Mouse (Mus musculus) heart, embryonic 10.5 days (tissue): ENCODE measurements around the gene Gm20388. TPM values are rescaled to one million over a fixed set of nuclear protein-coding genes. Genes with fewer than 3 reads are reported as not detected.

Experiments used
- DNase-seq: peaks from one replicate; pipeline ENCODE4 v3.0.0-alpha.2; 2017; ENCODE audit warnings: low spot score
- H3K27ac ChIP-seq: fragments of 300-500 bp; sonication (generic); 2 replicates; pipeline ENCODE4 v1.5.1; 2016; ENCODE audit warnings: mild to moderate bottlenecking
- H3K27me3 ChIP-seq: fragments of 300-500 bp; sonication (generic); 2 replicates; pipeline ENCODE4 v1.6.1; 2016; ENCODE audit warnings: mild to moderate bottlenecking; ENCODE audit not compliant: poor library complexity, insufficient read depth, severe bottlenecking
- H3K36me3 ChIP-seq: fragments of 300-500 bp; sonication (generic); 2 replicates; pipeline ENCODE4 v1.6.1; 2016; ENCODE audit warnings: mild to moderate bottlenecking, moderate library complexity
- H3K4me1 ChIP-seq: fragments of 300-500 bp; sonication (generic); 2 replicates; pipeline ENCODE4 v1.6.1; 2016; ENCODE audit warnings: mild to moderate bottlenecking
- H3K4me3 ChIP-seq: fragments of 300-500 bp; sonication (generic); 2 replicates; pipeline ENCODE4 v1.5.1; 2016; ENCODE audit warnings: mild to moderate bottlenecking, moderate library complexity
- H3K9me3 ChIP-seq: fragments of 300-500 bp; sonication (generic); 2 replicates; pipeline ENCODE4 v1.6.1; 2016; ENCODE audit warnings: mild to moderate bottlenecking, moderate library complexity
- WGBS: fragments of 180-500 bp; shearing (Covaris S2); methylation state at CpG from one replicate; pipeline ENCODE4 v1.1.7; 2016; 5-methylcytosine and 5-hydroxymethylcytosine counted together
- polyA plus RNA-seq: library from polyadenylated mRNA; unstranded; fragments of >200 nt; fragmentation: Nextera tagmentation; extraction: Ambion mirVana; gene quantifications from 2 replicates; pipeline ENCODE4 v1.2.1, GENCODE M21; 2016

Gene Gm20388
- polyA plus RNA-seq, 1 experiment from 2014 or later: 4.5 TPM

DNA sequence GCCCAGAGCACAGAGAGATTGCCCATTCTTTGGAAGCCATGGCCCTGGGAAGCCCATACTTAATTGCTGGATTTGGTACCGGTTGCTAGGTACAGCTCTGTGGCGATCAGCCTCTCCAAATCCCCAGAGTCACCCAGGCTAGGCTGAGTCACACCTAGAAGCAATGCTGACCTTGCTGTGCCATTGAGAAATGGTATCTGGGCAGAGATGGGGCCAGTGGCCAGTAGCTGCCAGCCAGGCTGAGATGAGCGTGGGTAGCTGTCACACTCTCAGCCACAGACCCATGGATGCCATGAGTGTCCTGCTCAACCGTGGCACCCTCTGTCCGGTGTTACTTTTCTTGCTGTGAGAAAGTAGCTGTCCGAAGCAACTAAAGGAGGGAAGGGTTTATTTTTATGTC lies 2127.4 kb downstream of the Gm20388 start:
- Histone ChIP-seq H3K27ac (peak overlapping the region; percentile 42; the same call in 1 of the 2 replicates), H3K36me3 (no peaks in the 10 kb centered on the region), H3K27me3 (0 out of 2 replicates have a peak, but pooled peaks cover 8% of the 10 kb centered on the region), H3K4me3 (no peak overlapping the region), H3K9me3 (no peaks in the 10 kb centered on the region), H3K4me1 (peaks cover 80% of the 10 kb centered on the region)
- no peak for DNase-seq
- WGBS: 87% methylated on average over 6 of the region's 6 CpGs

DNA sequence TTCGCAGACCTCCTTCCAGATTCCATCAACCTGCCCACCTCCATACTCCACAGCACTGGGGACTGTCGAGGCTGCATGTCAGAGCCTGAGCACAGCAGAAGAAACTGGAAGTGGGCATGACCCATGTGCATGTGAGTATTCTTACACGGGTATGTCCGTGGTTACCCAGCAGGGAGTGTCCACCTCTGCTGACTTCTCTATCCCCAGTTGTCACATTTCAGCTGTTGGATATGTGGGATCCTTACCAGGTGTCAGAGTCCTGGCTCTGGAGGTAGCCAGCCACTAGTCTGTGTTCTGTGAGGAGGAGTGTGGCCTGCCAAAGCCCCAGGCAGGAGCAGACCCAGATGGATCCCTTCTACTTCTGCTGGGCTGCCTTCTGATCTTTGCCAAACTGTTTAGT lies 2128.8 kb downstream of the Gm20388 start:
- Histone ChIP-seq H3K4me1 (peaks cover 83% of the 10 kb centered on the region), H3K27ac (peak overlapping the region; percentile 24; the same call in 1 of the 2 replicates), H3K36me3 (no peaks in the 10 kb centered on the region), H3K27me3 (0 out of 2 replicates have a peak, but pooled peaks cover 8% of the 10 kb centered on the region), H3K4me3 (no peak overlapping the region), H3K9me3 (no peaks in the 10 kb centered on the region)
- 77% methylated on average over 4 of the region's 4 CpGs for WGBS
- DNase-seq: no peak

DNA sequence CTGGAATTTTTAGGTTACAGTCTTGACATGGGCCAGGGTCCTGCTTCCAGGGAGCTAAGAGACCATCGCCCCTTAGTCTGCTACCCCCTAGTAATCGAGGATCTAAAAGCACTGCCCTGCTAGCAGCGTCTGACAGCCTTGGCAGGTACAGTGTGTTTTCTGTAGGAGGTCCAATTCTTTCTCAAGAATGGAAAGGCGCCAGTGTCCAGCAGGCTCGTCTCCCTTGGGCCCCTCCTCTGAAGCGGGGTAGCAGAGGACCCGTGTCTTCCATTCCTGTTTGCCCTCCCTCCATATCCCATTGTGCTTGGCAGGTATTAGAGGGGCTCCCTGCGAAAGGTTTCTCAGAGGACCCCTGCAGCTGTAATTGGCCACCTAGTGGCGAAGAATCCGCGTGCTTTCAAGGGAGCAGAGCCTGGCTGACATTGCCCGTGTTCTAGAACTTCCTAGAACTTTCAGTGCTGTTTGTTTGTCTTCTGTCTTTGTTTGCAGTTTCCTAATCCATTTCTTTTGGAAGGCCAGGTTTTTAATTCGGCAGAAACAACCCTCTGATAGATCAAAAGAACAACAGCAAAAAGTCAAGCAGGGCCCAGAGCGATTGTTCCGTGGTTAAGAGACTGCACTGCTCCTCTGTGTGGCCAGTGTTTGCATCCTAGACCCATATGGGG lies 2136.7 kb downstream of the Gm20388 start:
- Histone ChIP-seq H3K4me1 (peaks cover 53% of the 10 kb centered on the region), H3K27me3 (peaks cover 14% of the 10 kb centered on the region; the same call in 1 of the 2 replicates), H3K36me3 (no peaks in the 10 kb centered on the region), H3K4me3 (no peak overlapping the region), H3K9me3 (no peaks in the 10 kb centered on the region), H3K27ac (no peak overlapping the region)
- WGBS: 61% methylated on average over 15 of the region's 15 CpGs
- no peak for DNase-seq

DNA sequence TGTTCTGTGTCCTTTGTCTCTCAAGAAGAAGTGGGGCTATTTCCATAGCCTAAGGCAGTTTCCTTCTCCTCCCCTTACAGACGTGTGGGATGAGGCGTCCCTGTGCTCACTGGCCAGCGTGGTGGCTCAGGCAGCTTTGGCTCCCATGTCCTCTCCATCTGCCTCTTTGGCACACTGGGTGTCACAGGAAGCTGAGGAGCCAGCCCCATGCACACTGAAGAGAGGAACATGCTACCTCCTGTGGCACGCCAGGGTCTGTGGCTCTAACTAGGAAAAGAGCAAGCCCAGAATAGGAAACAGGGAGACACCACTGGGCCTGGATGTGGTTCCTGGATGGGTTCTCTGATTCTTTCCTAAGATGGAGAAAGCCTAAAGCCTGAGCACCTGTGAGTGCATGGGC lies 2138.6 kb downstream of the Gm20388 start:
- WGBS: 74% methylated on average over 4 of the region's 4 CpGs
- H3K4me1 ChIP-seq: peaks cover 40% of the 10 kb centered on the region
- H3K27me3 ChIP-seq: peaks cover 16% of the 10 kb centered on the region; the same call in 1 of the 2 replicates

DNA sequence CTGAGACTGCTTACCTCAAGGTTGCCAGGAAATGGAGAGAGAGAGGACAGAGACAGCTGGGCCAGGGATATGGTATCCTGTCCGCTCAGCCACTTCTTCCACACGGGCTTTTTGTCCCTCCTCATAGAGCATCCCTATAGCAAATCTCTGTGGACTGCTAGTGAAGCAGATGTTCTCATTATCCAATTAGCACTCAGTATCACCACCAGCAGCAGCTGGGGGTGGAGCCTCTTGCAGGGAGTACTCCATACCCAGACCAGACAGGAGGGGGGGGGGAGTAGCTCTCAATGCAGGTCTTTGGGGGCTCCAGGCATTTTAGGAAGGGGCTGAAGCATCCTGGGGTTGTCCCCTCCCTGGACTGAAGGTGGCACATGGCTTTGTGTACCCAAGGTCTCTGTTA lies 2139.3 kb downstream of the Gm20388 start:
- Histone ChIP-seq H3K27me3 (peaks cover 18% of the 10 kb centered on the region; the same call in 1 of the 2 replicates), H3K27ac (no peak overlapping the region), H3K4me1 (peaks cover 40% of the 10 kb centered on the region), H3K36me3 (no peaks in the 10 kb centered on the region), H3K4me3 (no peak overlapping the region), H3K9me3 (no peaks in the 10 kb centered on the region)
- no peak for DNase-seq
- WGBS: 75% methylated on average over 2 of the region's 2 CpGs

More for the DNA sequence above, 2138.6 kb downstream of the Gm20388 start:
- Histone ChIP-seq H3K36me3 (no peaks in the 10 kb centered on the region), H3K27ac (no peak overlapping the region), H3K9me3 (no peaks in the 10 kb centered on the region), H3K4me3 (no peak overlapping the region)
- DNase-seq: no peak

DNA sequence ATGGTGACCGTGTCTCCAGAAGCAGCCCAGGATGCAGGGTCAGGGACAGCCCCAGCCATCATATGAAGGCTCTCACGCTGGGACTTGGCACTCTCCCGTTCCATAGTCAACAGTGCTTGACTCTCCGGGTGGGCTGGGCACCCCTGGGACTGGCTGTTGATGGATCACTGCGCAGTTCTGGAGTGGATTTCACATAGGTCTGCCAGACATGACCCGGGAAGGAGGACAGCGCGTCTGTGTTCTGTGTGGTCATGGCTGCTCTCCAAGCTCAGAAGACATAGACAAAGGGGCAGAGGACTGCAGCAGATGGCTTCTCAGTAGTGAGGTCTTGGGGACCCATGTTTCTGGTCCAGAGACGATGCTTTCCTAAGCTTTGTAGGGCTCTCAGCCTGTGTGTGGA lies 2140.0 kb downstream of the Gm20388 start:
- Histone ChIP-seq H3K4me1 (peaks cover 40% of the 10 kb centered on the region), H3K27ac (no peak overlapping the region), H3K36me3 (no peaks in the 10 kb centered on the region), H3K4me3 (no peak overlapping the region), H3K27me3 (peaks cover 17% of the 10 kb centered on the region; the same call in 1 of the 2 replicates), H3K9me3 (no peaks in the 10 kb centered on the region)
- DNase-seq: no peak
- 91% methylated on average over 9 of the region's 9 CpGs for WGBS

DNA sequence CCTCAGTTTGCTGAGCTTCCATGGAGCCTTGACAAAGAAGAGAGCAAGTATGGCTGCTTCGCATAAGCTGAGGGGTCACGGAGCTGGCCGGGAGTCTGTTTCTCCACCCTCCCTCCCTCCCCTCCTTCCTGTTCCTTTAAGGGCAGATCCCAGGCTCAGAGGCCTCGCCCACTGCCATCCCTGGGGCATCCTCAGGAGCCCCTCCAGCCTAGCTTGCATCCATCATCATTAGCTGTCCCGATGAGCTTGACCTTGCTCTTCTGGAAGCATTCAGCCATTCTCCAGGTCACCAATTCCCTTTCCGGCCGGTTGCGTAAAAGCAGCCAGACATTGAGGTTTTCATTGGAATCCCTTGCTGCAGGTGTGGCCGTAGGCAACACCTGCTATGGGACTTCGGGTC lies 2144.7 kb downstream of the Gm20388 start:
- peak overlapping the region; percentile 62; the same call in 1 of the 2 replicates for H3K27ac ChIP-seq
- no peaks in the 10 kb centered on the region for H3K9me3 ChIP-seq
- 53% methylated on average over 10 of the region's 10 CpGs for WGBS
- no peaks in the 10 kb centered on the region for H3K36me3 ChIP-seq
- H3K4me1 ChIP-seq: peaks cover 55% of the 10 kb centered on the region
- no peak for DNase-seq
- no peak overlapping the region for H3K4me3 ChIP-seq
- H3K27me3 ChIP-seq: peaks cover 19% of the 10 kb centered on the region; the same call in 1 of the 2 replicates

DNA sequence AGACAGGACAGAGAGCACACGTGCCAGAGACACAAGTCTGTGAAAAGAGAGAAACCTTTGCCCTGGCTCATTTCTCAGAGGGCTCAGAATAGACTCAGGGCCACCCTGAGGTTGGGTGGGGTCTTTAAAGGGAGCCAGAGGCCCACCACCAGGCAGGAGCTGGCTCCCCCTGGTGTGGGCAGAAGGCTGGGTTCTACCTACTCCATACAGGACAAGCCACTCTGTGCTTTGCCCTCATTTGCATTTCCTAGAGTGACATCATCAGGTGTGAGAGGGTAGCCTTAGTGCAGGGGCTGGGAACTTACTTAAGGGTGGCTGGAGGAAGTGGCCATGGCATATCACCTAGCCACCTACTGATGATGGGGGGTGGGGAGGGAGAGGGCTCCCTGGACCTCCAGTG lies 2145.5 kb downstream of the Gm20388 start:
- Histone ChIP-seq H3K9me3 (no peaks in the 10 kb centered on the region), H3K36me3 (no peaks in the 10 kb centered on the region), H3K4me1 (peaks cover 63% of the 10 kb centered on the region), H3K27me3 (peaks cover 11% of the 10 kb centered on the region; the same call in 1 of the 2 replicates), H3K27ac (peak overlapping the region; percentile 62), H3K4me3 (no peak overlapping the region)
- no peak for DNase-seq
- 50% methylated on average over 1 of the region's 1 CpGs for WGBS

DNA sequence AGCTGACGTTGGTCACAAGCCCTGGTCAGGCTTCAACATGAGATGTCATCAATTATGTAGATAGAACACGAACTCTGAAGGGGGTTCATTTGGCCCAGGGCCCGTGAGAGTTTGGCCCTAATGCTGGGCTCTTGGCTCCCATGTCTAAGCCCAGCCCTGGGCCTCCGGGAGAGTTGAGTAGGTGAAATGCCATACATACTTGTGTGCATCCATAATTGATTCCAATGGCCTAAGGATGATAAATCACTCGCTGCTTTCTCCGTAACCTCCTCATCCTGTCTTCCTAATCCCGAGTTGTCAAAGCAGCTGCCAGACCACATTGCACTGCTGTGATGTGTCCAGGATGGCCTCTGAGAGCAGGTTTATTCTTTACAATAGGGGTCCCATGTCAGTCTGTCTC lies 2146.2 kb downstream of the Gm20388 start:
- no peak overlapping the region for H3K4me3 ChIP-seq
- H3K36me3 ChIP-seq: no peaks in the 10 kb centered on the region
- peak overlapping the region; percentile 62 for H3K27ac ChIP-seq
- H3K27me3 ChIP-seq: peaks cover 10% of the 10 kb centered on the region; the same call in 1 of the 2 replicates
- WGBS: 50% methylated on average over 7 of the region's 7 CpGs
- DNase-seq: no peak
- no peaks in the 10 kb centered on the region for H3K9me3 ChIP-seq
- peaks cover 63% of the 10 kb centered on the region for H3K4me1 ChIP-seq

DNA sequence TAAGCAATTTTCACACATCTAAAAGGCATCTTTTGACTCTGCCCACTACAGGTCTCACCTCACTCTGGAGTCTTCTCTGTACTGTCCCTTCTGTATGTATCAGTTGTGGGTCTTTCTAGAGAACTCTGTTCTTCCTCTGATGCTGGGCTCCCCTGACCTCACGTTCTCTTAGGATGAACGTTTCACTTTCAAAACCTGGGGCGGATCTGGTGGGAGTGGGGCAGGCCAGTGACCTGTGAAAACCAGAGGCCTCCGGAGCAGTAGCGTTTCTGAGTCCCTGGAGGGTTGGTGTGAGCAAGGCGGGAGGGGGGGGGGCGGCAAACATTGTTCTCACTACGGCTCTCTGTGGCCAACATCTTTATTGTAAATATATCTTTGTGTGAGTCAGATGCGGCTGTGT lies 2147.9 kb downstream of the Gm20388 start:
- no peaks in the 10 kb centered on the region for H3K36me3 ChIP-seq
- peaks cover 58% of the 10 kb centered on the region for H3K4me1 ChIP-seq
- H3K4me3 ChIP-seq: no peak overlapping the region
- H3K27ac ChIP-seq: no peak overlapping the region
- H3K9me3 ChIP-seq: no peaks in the 10 kb centered on the region
- no peak for DNase-seq
- WGBS: 59% methylated on average over 9 of the region's 9 CpGs
- peaks cover 10% of the 10 kb centered on the region; the same call in 1 of the 2 replicates for H3K27me3 ChIP-seq

DNA sequence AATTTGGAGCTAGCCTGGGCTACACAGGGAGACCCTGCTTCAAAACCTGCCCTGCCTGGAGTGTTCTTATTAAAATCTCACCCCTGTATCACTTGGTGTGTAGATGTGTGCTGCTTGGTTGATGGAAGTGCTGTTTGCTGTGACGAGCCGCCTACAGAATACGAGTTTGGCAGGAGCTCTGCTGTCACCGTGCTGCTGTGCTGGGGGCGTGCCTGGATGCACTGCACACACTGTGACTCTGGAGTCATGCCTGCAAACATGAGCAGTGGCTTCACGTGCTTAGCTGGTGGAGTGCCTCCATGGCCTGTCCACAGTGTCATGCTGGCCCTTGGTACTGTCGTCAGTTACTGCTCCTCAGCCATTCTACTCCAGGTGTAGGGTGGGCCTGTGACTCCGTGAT lies 2148.3 kb downstream of the Gm20388 start:
- DNase-seq: no peak
- no peaks in the 10 kb centered on the region for H3K9me3 ChIP-seq
- H3K4me1 ChIP-seq: peaks cover 58% of the 10 kb centered on the region
- H3K27ac ChIP-seq: no peak overlapping the region
- no peaks in the 10 kb centered on the region for H3K36me3 ChIP-seq
- H3K27me3 ChIP-seq: peaks cover 10% of the 10 kb centered on the region; the same call in 1 of the 2 replicates
- no peak overlapping the region for H3K4me3 ChIP-seq
- WGBS: 78% methylated on average over 8 of the region's 8 CpGs

DNA sequence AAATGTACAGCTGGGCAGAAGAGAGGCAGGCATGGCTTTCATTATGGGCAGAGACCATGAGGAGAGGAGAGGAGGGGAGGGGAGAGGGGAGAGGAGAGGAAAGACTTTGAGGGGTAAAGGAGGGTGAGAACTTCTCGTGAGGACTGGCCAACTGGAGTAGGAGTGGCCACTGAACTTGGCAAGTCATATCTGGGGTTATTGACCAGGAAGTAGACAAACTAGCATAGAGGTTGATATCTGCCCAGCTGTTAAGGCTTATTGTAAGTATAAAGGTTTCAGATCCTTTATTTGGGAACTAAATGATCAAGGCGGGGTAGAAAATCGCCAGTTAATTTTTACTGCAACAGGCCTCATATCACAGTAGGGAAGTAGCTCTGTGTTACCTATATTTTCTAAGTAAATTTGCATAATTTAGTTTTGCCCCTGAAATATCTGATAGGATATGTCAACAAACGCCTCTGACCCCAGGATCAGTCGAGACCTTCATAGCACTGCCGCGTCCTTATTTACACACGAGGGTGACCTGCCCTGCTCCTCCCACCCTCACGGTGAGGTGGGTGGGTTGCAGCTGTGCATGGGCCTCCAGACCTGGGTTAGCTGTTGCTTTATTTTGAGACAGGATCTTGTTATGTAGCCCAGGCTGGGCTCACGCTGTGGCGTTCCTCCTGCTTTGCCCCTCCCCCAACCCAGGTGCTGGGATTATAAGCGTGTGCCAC lies 2152.0 kb downstream of the Gm20388 start:
- Histone ChIP-seq H3K9me3 (no peaks in the 10 kb centered on the region), H3K27ac (no peak overlapping the region), H3K4me3 (no peak overlapping the region), H3K4me1 (peaks cover 33% of the 10 kb centered on the region), H3K36me3 (no peaks in the 10 kb centered on the region), H3K27me3 (peaks cover 11% of the 10 kb centered on the region; the same call in 1 of the 2 replicates)
- WGBS: 72% methylated on average over 12 of the region's 12 CpGs
- no peak for DNase-seq

DNA sequence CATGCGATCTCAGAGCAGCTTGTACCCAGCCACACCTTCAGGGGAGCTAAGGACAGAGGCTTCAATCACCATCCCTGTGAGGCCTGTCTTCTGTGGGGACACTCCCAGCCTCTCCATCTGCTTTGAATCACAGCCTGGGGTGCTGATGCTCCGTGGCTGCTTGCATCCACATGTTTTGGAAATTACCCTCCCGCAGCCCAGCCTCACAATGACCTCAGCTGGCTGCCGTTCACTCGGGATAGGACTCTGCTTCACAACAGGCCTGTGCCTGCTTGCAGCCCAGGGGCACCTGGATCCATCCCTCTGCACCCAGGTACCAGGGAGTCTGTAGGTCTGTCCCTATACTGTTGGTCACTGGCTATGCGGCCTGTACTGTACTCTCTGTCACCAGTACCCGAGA lies 2153.7 kb downstream of the Gm20388 start:
- no peak for DNase-seq
- Histone ChIP-seq H3K4me1 (peaks cover 37% of the 10 kb centered on the region), H3K36me3 (no peaks in the 10 kb centered on the region), H3K9me3 (no peaks in the 10 kb centered on the region), H3K27me3 (peaks cover 28% of the 10 kb centered on the region; the same call in 1 of the 2 replicates), H3K27ac (no peak overlapping the region), H3K4me3 (no peak overlapping the region)
- 68% methylated on average over 7 of the region's 7 CpGs for WGBS
